Mouse (Mus musculus) lung, adult 10 weeks (tissue): ENCODE results near the gene Ncapd3. TPM values are rescaled to one million over a fixed set of nuclear protein-coding genes. Genes with fewer than 3 reads are reported as not detected.

Experiments
- polyA plus RNA-seq: library from polyadenylated mRNA; stranded (reverse); fragments of 350-450 nt; fragmentation: Illumina TruSeq; extraction: RNeasy Lipid Tissue Mini Kit (QIAGEN cat#74804); gene quantifications from one replicate; pipeline ENCODE4 v1.2.3, GENCODE M21; 2014; ENCODE audit warnings: low read depth, low replicate concordance; ENCODE audit not compliant: insufficient read depth

The Ncapd3 gene
- polyA plus RNA-seq: 5.3 TPM

GRCm38 (mm10) chr9:27029828-27030762 is at the start of gene Ncapd3, which contains the start of gene Vps26b:
TSS of gene Ncapd3 (plus strand) at chr9:27030175.
TSS of gene Vps26b (minus strand) at chr9:27030065.

GRCm38 (mm10) chr9:26999461-27000395 is 30.2 kb upstream of the Ncapd3 start, which contains the start of the genes Acad8 and Thyn1:
TSS of gene Acad8 (minus strand) at chr9:26999566.
TSS of gene Thyn1 (plus strand) at chr9:26999710.

Other genes with a start within 250 kb of the Ncapd3 start
- gene Glb1l2, start 223.7 kb upstream of the Ncapd3 start, polyA plus RNA-seq: 17.1 TPM
- 1.8 TPM for gene Glb1l3, start 169.3 kb upstream of the Ncapd3 start, polyA plus RNA-seq
- gene Gm1110, start 107.1 kb upstream of the Ncapd3 start, polyA plus RNA-seq: not detected
- gene Acad8, start 30.6 kb upstream of the Ncapd3 start, polyA plus RNA-seq: 21.5 TPM
- 32.2 TPM for gene Thyn1, start 30.5 kb upstream of the Ncapd3 start, polyA plus RNA-seq
- 13.7 TPM for gene Vps26b, start 110 bp upstream of the Ncapd3 start, polyA plus RNA-seq
- 11.2 TPM for gene Jam3, start 125.2 kb downstream of the Ncapd3 start, polyA plus RNA-seq